Mouse (Mus musculus) Patski (cell line): ENCODE measurements around the gene Ninl. TPM values are rescaled to one million over a fixed set of nuclear protein-coding genes. Genes with fewer than 3 reads are reported as not detected.

Source experiments
- ATAC-seq: fragments of 100-300 bp; one replicate; pipeline ENCODE4 v1.8.0; 2021
- CTCF ChIA-PET: fragments of 350-600 bp; sonication (Branson Sonifier 250); formaldehyde crosslinking; loops from one replicate; lab custom pipeline; 2022; ENCODE audit warnings: inconsistent platforms; lab: Charles Lee
- POLR2A ChIA-PET: fragments of 350-600 bp; sonication (Branson Sonifier 250); formaldehyde crosslinking; loops from one replicate; lab custom pipeline; 2022; ENCODE audit warnings: antibody characterized with exemption, inconsistent platforms; lab: Charles Lee
- DNase-seq: peaks from one replicate; pipeline ENCODE4 v3.0.0-alpha.2; 2011; ENCODE audit warnings: low read depth, low spot score
- H3K27me3 ChIP-seq: fragments of 371-371 bp; one replicate; pipeline ENCODE4 v1.5.1; 2021
- CTCF ChIP-seq: fragments of 100-300 bp; IDR thresholded peaks from one replicate; pipeline ENCODE4 v1.5.1; 2021
- in situ Hi-C: fragments of 300-500 bp; cut with MboI; formaldehyde crosslinking; loops from 3 replicates; pipeline ENCODE4 v1.11.1; 2018; ENCODE audit warnings: low pct_unique_long_range_greater_than_20kb, mixed read lengths
- polyA plus RNA-seq: library from polyadenylated mRNA; unstranded; gene quantifications from one replicate; pipeline ENCODE4 v1.2.3, GENCODE M21; 2021

Gene Ninl
- 21.0 TPM for polyA plus RNA-seq

GRCm38 (mm10) chr2:151039232-151039695, at the start of gene Ninl, which contains the start of gene Nanp:
Ninl (minus strand) TSS chr2:151039382.
Nanp (minus strand) TSS chr2:151039398.
- ChIA-PET CTCF (interaction anchor here (1.7 kb wide), 1 partner anchor 37 kb away, joined by 4 read pairs; no protein-coding TSS in a partner anchor), POLR2A (interaction anchor here (0.8 to 1.5 kb wide), 4 partner anchors 12 to 38 kb away, joined by 3 to 5 read pairs (median 4); no protein-coding TSS in a partner anchor)
- in situ Hi-C loops: no loop called here
- H3K27me3 ChIP-seq: no peaks in the 10 kb centered on the region
- no peak for TF ChIP-seq CTCF
- ATAC-seq: peak; percentile 96
- DNase-seq: peak; percentile 80

- no peak for DNase-seq
- in situ Hi-C loops: no loop called here
- no peak for ATAC-seq
- no peak for TF ChIP-seq CTCF
- H3K27me3 ChIP-seq: peaks cover 21% of the 10 kb centered on the region
- POLR2A ChIA-PET: no interaction called here
- CTCF ChIA-PET: no interaction called here
These were observed 17.5 kb upstream of the Ninl start for GRCm38 (mm10) chr2:151056637-151057036.

- ChIA-PET POLR2A (interaction anchor here (1.4 kb wide), 1 partner anchor 31 kb away, joined by 5 read pairs; no protein-coding TSS in a partner anchor), CTCF (interaction anchor here (1.0 to 3.5 kb wide), 2 partner anchors 11 to 14 kb away, joined by 3 to 10 read pairs; no protein-coding TSS in a partner anchor)
- ATAC-seq (no peak), DNase-seq (no peak)
- in situ Hi-C loops: no loop called here
- no peak for TF ChIP-seq CTCF
- H3K27me3 ChIP-seq: no peaks in the 10 kb centered on the region
These were observed 1.2 kb upstream of the Ninl start for GRCm38 (mm10) chr2:151040411-151040810.

- peak; percentile 13 for ATAC-seq
- no peaks in the 10 kb centered on the region for H3K27me3 ChIP-seq
- in situ Hi-C loops: no loop called here
- DNase-seq: no peak
- no peak for TF ChIP-seq CTCF
- CTCF ChIA-PET: interaction anchor here (1.7 kb wide), 1 partner anchor 38 kb away, joined by 4 read pairs; no protein-coding TSS in a partner anchor
- POLR2A ChIA-PET: interaction anchor here (0.8 to 1.4 kb wide), 2 partner anchors 20 to 30 kb away, joined by 3 to 5 read pairs; no protein-coding TSS in a partner anchor
These were observed 544 bp upstream of the Ninl start for GRCm38 (mm10) chr2:151039726-151040125.

GRCm38 (mm10) chr2:151038811-151039222, 365 bp downstream of the Ninl start:
- ChIA-PET CTCF (interaction anchor here (1.7 kb wide), 1 partner anchor 37 kb away, joined by 4 read pairs; no protein-coding TSS in a partner anchor), POLR2A (interaction anchor here (1.1 to 1.5 kb wide), 3 partner anchors 11 to 38 kb away, joined by 3 to 5 read pairs (median 5); no protein-coding TSS in a partner anchor)
- H3K27me3 ChIP-seq: no peaks in the 10 kb centered on the region
- TF ChIP-seq CTCF: no peak
- no peak for DNase-seq
- ATAC-seq: peak; percentile 17
- in situ Hi-C loops: no loop called here

- in situ Hi-C loops: no loop called here
- POLR2A ChIA-PET: interaction anchor here (1.1 to 1.5 kb wide), 2 partner anchors 10 to 37 kb away, joined by 3 to 5 read pairs; no protein-coding TSS in a partner anchor
- no peaks in the 10 kb centered on the region for H3K27me3 ChIP-seq
- no peak for TF ChIP-seq CTCF
- CTCF ChIA-PET: interaction anchor here (1.7 kb wide), 1 partner anchor 36 kb away, joined by 4 read pairs; no protein-coding TSS in a partner anchor
- DNase-seq: no peak
- no peak for ATAC-seq
These were observed 1.2 kb downstream of the Ninl start for GRCm38 (mm10) chr2:151037876-151038552.

GRCm38 (mm10) chr2:151037292-151037691, 1.9 kb downstream of the Ninl start:
- DNase-seq: no peak
- CTCF ChIA-PET: no interaction called here
- no peak for TF ChIP-seq CTCF
- POLR2A ChIA-PET: no interaction called here
- in situ Hi-C loops: no loop called here
- H3K27me3 ChIP-seq: no peaks in the 10 kb centered on the region
- no peak for ATAC-seq

- TF ChIP-seq CTCF: no peak
- CTCF ChIA-PET: no interaction called here
- DNase-seq: no peak
- ATAC-seq: no peak
- in situ Hi-C loops: no loop called here
- no peaks in the 10 kb centered on the region for H3K27me3 ChIP-seq
- POLR2A ChIA-PET: no interaction called here
These were observed 2.5 kb downstream of the Ninl start for GRCm38 (mm10) chr2:151036721-151037120.

- POLR2A ChIA-PET: no interaction called here
- TF ChIP-seq CTCF: no peak
- no peaks in the 10 kb centered on the region for H3K27me3 ChIP-seq
- in situ Hi-C loops: no loop called here
- no peak for DNase-seq
- CTCF ChIA-PET: no interaction called here
- ATAC-seq: no peak
These were observed 4.7 kb downstream of the Ninl start for GRCm38 (mm10) chr2:151034435-151034834.

GRCm38 (mm10) chr2:151021158-151021557, 18.0 kb downstream of the Ninl start:
- CTCF ChIA-PET: no interaction called here
- TF ChIP-seq CTCF: no peak
- in situ Hi-C loops: no loop called here
- POLR2A ChIA-PET: no interaction called here
- H3K27me3 ChIP-seq: peaks cover 5% of the 10 kb centered on the region
- DNase-seq: no peak
- no peak for ATAC-seq

GRCm38 (mm10) chr2:151015316-151015715, 23.9 kb downstream of the Ninl start:
- in situ Hi-C loops: no loop called here
- H3K27me3 ChIP-seq: peaks cover 18% of the 10 kb centered on the region
- no peak for TF ChIP-seq CTCF
- DNase-seq (no peak), ATAC-seq (no peak)
- POLR2A ChIA-PET: no interaction called here
- CTCF ChIA-PET: no interaction called here
